Mouse (Mus musculus) intestine, embryonic 15.5 days (tissue): ENCODE measurements around the gene Zfp574. TPM values are rescaled to one million over a fixed set of nuclear protein-coding genes. Genes with fewer than 3 reads are reported as not detected.
A peak's percentile ranks its signal among the peaks of the same experiment; 100 is the strongest.

Experiments used
- ATAC-seq: fragments of 200-750 bp; cut with Nextera tagmentation; 2 replicates; pipeline ENCODE4 v1.8.0; 2017; ENCODE audit warnings: moderate TSS enrichment, moderate library complexity
- H3K27ac ChIP-seq: fragments of 300-500 bp; sonication (generic); 2 replicates; pipeline ENCODE4 v1.5.1; 2015; ENCODE audit warnings: mild to moderate bottlenecking, inconsistent platforms
- H3K27me3 ChIP-seq: fragments of 300-500 bp; sonication (generic); replicated peaks from 2 replicates; pipeline ENCODE4 v1.6.1; 2015; ENCODE audit warnings: inconsistent platforms
- H3K36me3 ChIP-seq: fragments of 300-500 bp; sonication (generic); 2 replicates; pipeline ENCODE4 v1.6.1; 2015; ENCODE audit warnings: inconsistent platforms
- H3K4me1 ChIP-seq: fragments of 300-500 bp; sonication (generic); replicated peaks from 2 replicates; pipeline ENCODE4 v1.6.1; 2015; ENCODE audit warnings: inconsistent platforms
- H3K4me2 ChIP-seq: fragments of 300-500 bp; sonication (generic); replicated peaks from 2 replicates; pipeline ENCODE4 v1.6.1; 2015; ENCODE audit warnings: mild to moderate bottlenecking, inconsistent platforms
- H3K4me3 ChIP-seq: fragments of 300-500 bp; sonication (generic); replicated peaks from 2 replicates; pipeline ENCODE4 v1.5.1; 2015; ENCODE audit warnings: inconsistent platforms
- H3K9ac ChIP-seq: fragments of 300-500 bp; sonication (generic); 2 replicates; pipeline ENCODE4 v1.6.1; 2015; ENCODE audit warnings: inconsistent platforms
- H3K9me3 ChIP-seq: fragments of 300-500 bp; sonication (generic); 2 replicates; pipeline ENCODE4 v1.6.1; 2016; ENCODE audit warnings: inconsistent platforms
- WGBS: fragments of 180-500 bp; shearing (Covaris S2); methylation state at CpG from one replicate; pipeline ENCODE4 v1.1.7; 2015; 5-methylcytosine and 5-hydroxymethylcytosine counted together
- polyA plus RNA-seq: library from polyadenylated mRNA; unstranded; fragments of >200 nt; fragmentation: Nextera tagmentation; extraction: Ambion mirVana; gene quantifications from 2 replicates; pipeline ENCODE4 v1.2.1, GENCODE M21; 2015

Gene Zfp574
- polyA plus RNA-seq, 1 experiment from 2014 or later = 24.7 TPM

DNA sequence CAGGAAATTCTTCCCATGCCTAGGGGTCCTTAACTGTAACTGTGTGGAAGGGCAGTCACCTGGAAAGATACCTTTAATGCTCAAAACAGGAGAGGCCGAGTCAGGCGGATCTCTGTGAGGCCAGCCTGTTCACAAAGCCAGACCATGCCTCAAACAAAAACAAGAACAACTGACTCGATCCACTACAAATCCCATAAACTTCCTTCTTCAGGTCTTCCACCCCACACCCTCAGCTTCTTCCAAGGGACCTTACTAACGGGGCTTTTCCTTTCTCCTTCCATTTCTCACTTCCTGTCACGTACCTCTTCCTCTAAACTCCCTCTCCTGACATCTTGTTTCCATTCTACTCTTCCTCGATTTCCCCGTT is 3.9 kb downstream of the Zfp574 start:
- Histone ChIP-seq H3K27me3 (no peaks in the 10 kb centered on the region), H3K4me1 (peaks cover 29% of the 10 kb centered on the region), H3K4me3 (peak overlapping the region; percentile 37), H3K9me3 (no peaks in the 10 kb centered on the region), H3K36me3 (peaks cover 19% of the 10 kb centered on the region), H3K9ac (peak overlapping the region; percentile 53), H3K4me2 (peak overlapping the region; percentile 59), H3K27ac (peak overlapping the region; percentile 91)
- WGBS = 20% methylated on average over 7 of the region's 7 CpGs
- no peak for ATAC-seq

DNA sequence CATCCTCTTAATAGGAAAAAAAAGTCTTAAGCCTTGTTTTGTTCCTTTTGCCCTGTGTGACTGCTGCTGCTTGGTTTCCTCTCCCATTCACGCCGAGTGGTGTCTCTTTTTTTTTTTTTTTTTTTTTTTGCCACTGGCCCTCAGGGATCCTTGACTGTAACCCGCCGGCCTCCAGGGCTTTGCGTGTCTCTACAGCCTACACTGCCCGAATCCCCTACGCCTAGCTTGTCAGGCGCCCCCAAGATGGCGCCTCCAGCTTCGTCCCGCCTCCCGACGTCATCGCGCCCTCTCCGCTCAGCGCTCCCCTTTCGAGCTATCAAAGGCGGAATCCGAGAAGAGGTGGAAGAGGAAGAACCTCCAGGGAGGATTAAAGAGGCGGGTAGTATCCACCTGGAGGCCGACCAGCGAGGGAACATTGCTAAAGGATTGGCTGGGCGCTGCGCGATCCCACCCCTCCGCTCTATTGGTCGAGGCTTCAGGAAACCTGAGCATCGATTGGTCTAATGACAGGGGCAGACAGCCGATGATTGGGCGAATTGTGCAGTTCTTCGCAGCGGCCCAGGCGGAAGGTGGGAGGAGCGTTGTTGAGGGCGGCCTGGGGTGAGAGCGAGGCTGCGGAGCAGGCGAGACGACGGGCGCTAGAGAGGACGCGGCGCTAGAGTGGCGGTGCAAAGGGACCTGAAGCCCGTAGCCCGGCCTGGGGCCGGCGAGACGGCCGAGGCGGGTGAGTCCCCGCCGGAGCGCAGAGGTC is 4.5 kb downstream of the Zfp574 start:
- Histone ChIP-seq H3K27me3 (no peaks in the 10 kb centered on the region), H3K4me3 (peak overlapping the region; percentile 97), H3K27ac (peak overlapping the region; percentile 96), H3K36me3 (peaks cover 25% of the 10 kb centered on the region), H3K4me1 (peaks cover 24% of the 10 kb centered on the region), H3K4me2 (peak overlapping the region; percentile 69), H3K9me3 (no peaks in the 10 kb centered on the region), H3K9ac (peak overlapping the region; percentile 99)
- ATAC-seq = peak; percentile 97
- under 1% methylated on average over 56 of the region's 56 CpGs for WGBS

DNA sequence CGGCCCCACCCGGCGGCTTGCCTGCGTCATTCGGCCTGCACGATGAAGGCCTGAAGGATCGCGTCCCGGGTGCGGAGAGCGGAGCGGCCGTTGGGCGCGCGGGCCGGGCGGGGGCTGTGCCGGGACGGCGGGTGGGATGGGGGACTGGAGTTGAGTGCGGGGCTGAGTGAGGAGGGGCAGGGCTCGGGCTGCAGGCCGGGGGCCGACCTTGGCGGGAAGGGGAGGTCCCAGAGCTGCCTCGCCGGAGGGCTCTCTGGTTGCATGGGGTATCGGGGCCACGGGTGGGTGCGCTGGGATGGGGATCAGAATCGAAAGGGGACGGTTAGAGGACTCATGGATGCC is 5.0 kb downstream of the Zfp574 start:
- Histone ChIP-seq H3K4me1 (peaks cover 24% of the 10 kb centered on the region), H3K27ac (peak overlapping the region; percentile 96), H3K4me3 (peak overlapping the region; percentile 97), H3K4me2 (peak overlapping the region; percentile 69), H3K27me3 (no peaks in the 10 kb centered on the region), H3K9ac (peak overlapping the region; percentile 99), H3K36me3 (peaks cover 28% of the 10 kb centered on the region), H3K9me3 (no peaks in the 10 kb centered on the region)
- WGBS = under 1% methylated on average over 33 of the region's 33 CpGs
- peak; percentile 47; the same call in 1 of the 2 replicates for ATAC-seq

DNA sequence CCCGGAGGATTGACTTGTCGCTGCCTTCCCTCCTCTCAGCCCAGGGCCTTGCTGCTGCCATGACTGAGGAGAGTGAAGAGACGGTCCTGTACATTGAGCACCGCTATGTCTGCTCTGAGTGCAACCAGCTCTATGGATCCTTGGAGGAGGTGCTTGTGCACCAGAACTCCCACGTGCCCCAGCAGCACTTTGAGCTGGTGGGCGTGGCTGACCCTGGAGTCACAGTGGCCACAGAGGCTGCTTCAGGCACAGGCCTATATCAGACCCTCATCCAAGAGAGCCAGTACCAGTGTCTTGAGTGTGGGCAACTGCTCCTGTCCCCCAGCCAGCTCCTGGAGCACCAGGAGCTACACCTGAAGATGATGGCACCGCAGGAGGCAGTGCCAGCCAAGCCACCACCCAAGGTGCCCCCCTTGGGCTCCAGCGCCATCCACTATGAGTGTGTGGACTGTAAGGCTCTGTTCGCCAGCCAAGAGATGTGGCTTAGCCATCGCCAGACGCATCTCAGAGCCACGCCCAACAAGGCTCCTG is 7.2 kb downstream of the Zfp574 start:
- H3K9me3 ChIP-seq = no peaks in the 10 kb centered on the region
- H3K4me3 ChIP-seq = no peak overlapping the region
- H3K4me2 ChIP-seq = no peak overlapping the region
- H3K4me1 ChIP-seq = peaks cover 14% of the 10 kb centered on the region
- peaks cover 38% of the 10 kb centered on the region for H3K36me3 ChIP-seq
- H3K9ac ChIP-seq = no peak overlapping the region
- no peaks in the 10 kb centered on the region for H3K27me3 ChIP-seq
- ATAC-seq = no peak
- no peak overlapping the region for H3K27ac ChIP-seq
- 73% methylated on average over 12 of the region's 12 CpGs for WGBS

DNA sequence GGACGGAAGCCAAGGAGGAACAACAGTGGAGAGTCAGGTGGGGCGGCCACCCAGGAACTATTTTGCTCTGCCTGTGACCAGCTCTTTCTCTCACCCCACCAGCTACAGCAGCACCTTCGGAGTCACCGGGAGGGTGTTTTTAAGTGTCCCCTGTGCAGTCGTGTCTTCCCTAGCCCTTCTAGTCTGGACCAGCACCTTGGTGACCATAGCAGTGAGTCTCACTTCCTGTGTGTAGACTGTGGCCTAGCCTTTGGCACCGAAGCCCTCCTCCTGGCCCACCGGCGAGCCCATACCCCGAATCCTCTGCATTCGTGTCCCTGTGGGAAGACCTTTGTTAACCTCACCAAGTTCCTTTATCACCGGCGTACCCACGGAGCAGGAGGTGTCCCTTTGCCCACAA is 8.1 kb downstream of the Zfp574 start:
- WGBS = 88% methylated on average over 13 of the region's 13 CpGs
- Histone ChIP-seq H3K4me1 (peaks cover 15% of the 10 kb centered on the region), H3K4me3 (no peak overlapping the region), H3K9me3 (no peaks in the 10 kb centered on the region), H3K27ac (no peak overlapping the region), H3K4me2 (no peak overlapping the region), H3K27me3 (no peaks in the 10 kb centered on the region), H3K36me3 (peaks cover 40% of the 10 kb centered on the region), H3K9ac (no peak overlapping the region)
- no peak for ATAC-seq

DNA sequence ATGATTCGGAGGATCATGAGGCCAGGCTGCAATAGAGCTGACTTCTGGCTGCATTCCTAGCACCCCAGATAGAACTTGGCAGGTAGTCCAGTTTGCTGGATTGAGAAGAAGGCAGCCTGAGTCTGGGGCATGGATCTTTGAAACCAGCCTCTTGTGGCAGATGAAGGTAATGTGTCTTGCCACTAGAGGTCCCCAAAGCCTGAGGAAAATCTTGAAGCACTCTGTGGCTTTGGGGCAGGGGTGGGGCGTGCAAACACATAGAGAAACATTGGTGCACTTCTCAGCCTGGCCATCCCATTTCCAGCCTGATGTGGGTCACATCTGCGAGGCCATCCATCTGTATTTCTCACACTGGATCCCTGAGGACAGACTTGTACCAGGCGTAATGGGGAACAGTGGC is 10.1 kb downstream of the Zfp574 start:
- 80% methylated on average over 4 of the region's 4 CpGs for WGBS
- H3K4me2 ChIP-seq = no peak overlapping the region
- H3K9ac ChIP-seq = no peak overlapping the region
- H3K27me3 ChIP-seq = no peaks in the 10 kb centered on the region
- H3K9me3 ChIP-seq = no peaks in the 10 kb centered on the region
- no peak overlapping the region for H3K4me3 ChIP-seq
- peaks cover 15% of the 10 kb centered on the region for H3K4me1 ChIP-seq
- no peak for ATAC-seq
- no peak overlapping the region for H3K27ac ChIP-seq
- peaks cover 47% of the 10 kb centered on the region for H3K36me3 ChIP-seq

DNA sequence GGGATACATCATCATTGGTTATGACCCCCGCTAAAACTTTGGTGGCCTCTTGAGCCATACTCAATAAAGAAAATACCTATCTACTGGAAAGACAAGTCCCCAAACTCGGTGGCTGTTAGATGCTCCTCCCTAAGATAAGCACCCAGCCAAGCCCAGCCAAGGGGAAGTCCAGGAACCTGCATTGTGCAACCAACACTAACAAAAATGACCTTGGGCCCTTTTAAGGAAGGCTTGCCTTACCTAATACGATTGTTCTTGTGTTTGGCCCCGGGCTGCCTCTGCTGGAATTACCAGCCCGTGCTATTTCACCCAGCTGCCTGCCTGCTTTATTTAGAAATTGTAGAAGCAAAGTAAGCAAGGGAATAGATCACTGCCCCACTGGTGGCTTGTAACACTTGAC is 12.3 kb downstream of the Zfp574 start:
- WGBS = 48% methylated on average over 5 of the region's 5 CpGs
- Histone ChIP-seq H3K27me3 (no peaks in the 10 kb centered on the region), H3K9ac (no peak overlapping the region), H3K4me1 (peaks cover 5% of the 10 kb centered on the region; the same call in 1 of the 2 replicates), H3K4me2 (no peak overlapping the region), H3K27ac (no peak overlapping the region), H3K4me3 (no peak overlapping the region), H3K9me3 (no peaks in the 10 kb centered on the region), H3K36me3 (peaks cover 45% of the 10 kb centered on the region)
- ATAC-seq = peak; percentile 61

DNA sequence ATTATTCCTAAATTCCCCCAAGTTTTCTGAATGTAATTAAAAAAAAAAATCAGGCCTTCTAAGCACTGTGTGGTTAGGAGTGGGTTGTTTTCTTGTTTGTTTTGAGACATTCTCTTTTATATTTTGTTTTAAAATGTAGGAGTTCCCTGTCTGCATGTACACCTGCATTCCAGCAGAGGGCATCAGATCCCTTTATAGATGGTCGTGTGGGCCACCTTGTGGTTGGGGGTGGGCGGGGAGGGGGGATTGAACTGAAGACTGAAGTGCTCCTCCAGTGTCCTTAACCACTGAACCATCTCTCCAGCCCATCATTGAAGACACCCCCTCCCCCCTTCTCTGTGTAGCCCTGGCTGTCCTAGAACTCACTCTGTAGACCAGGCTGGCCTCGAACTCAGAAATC is 14.3 kb downstream of the Zfp574 start:
- no peak overlapping the region for H3K27ac ChIP-seq
- peaks cover 5% of the 10 kb centered on the region; the same call in 1 of the 2 replicates for H3K4me1 ChIP-seq
- no peaks in the 10 kb centered on the region for H3K27me3 ChIP-seq
- no peaks in the 10 kb centered on the region for H3K9me3 ChIP-seq
- ATAC-seq = no peak
- 46% methylated on average over 3 of the region's 3 CpGs for WGBS
- peaks cover 24% of the 10 kb centered on the region for H3K36me3 ChIP-seq
- H3K4me3 ChIP-seq = no peak overlapping the region
- H3K9ac ChIP-seq = no peak overlapping the region
- H3K4me2 ChIP-seq = no peak overlapping the region

DNA sequence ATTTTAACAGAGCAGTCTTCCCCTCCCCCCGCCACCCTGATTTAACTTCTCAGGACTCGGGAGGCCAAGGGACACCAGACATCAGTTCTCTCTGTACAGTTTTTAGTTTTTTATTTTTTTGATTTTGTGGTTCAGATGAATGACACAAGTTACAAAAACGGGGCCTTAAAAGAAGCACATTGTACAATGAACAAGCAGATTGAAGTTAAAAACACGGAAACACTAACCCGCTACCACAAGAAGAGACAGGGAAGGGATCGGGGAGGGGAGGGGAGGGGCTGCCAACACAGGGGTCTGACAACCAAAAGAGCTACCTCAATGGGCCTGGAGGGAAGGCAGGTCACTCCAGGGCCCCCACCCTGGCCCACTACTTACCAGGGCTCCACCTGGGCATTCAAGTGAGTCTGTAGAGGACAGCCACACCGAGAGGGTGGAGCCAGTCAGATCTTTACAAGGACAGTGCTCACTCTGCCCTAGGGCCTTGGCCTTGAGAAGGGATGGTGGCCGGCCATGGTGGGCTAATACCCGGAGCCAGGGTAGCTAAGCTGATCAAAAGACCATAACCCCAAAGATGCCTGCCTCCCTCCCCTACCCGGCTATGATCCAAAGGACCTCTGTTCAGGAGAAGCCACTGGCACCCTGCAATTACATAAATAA is 15.0 kb downstream of the Zfp574 start:
- no peak overlapping the region for H3K9ac ChIP-seq
- no peaks in the 10 kb centered on the region for H3K9me3 ChIP-seq
- ATAC-seq = no peak

DNA sequence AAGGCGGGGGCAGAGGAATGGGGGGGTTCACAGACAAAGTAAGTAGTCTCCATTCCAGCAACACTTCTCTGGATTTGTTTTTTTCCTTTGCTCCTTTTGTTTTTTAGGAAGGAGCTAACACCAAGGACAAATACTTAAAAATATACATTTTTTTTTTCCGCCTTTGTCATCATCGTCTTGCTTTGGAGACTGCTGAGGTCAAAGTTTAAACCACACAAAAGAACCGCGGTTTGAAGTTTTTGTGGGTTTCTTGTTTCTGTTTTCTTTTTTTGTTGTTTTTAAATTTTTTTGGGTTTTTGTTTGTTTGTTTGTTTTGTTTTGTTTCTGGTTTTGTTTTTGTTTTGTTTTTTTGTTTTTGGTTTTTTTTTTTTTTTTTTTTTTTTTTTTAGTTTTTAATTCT is 15.6 kb downstream of the Zfp574 start:
- Histone ChIP-seq H3K4me3 (no peak overlapping the region), H3K27ac (no peak overlapping the region), H3K36me3 (peaks cover 19% of the 10 kb centered on the region), H3K9me3 (no peaks in the 10 kb centered on the region), H3K27me3 (no peaks in the 10 kb centered on the region), H3K4me2 (no peak overlapping the region), H3K4me1 (peaks cover 5% of the 10 kb centered on the region; the same call in 1 of the 2 replicates), H3K9ac (no peak overlapping the region)
- no peak for ATAC-seq
- WGBS = 70% methylated on average over 5 of the region's 5 CpGs

More for the DNA sequence above, 15.0 kb downstream of the Zfp574 start:
- WGBS = 63% methylated on average over 10 of the region's 10 CpGs
- H3K27me3 ChIP-seq = no peaks in the 10 kb centered on the region
- H3K4me2 ChIP-seq = no peak overlapping the region
- H3K36me3 ChIP-seq = peaks cover 19% of the 10 kb centered on the region
- H3K4me1 ChIP-seq = peaks cover 5% of the 10 kb centered on the region; the same call in 1 of the 2 replicates
- H3K4me3 ChIP-seq = no peak overlapping the region
- no peak overlapping the region for H3K27ac ChIP-seq

DNA sequence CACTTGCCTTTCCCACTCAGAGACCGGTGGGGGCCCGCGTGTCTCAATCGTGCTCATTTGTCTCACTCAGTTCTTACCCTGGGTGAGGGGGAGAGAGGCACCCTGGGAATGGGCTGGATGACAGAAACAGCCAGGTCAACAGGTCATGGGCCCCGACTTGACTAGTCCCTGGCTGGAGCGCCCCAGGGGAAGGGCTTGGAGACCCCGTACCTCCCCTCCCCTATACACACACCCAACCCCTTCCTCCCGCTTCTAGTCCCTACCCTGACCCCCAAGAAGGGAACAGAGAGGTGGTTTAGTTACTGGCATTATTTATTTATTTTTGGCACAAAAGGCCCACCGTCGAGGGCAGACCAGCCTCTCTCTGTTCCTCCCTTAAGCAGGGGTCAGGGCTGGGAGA is 16.2 kb downstream of the Zfp574 start:
- Histone ChIP-seq H3K36me3 (peaks cover 17% of the 10 kb centered on the region), H3K27me3 (no peaks in the 10 kb centered on the region), H3K27ac (no peak overlapping the region), H3K4me2 (no peak overlapping the region), H3K4me3 (no peak overlapping the region), H3K9ac (no peak overlapping the region), H3K4me1 (peaks cover 5% of the 10 kb centered on the region; the same call in 1 of the 2 replicates), H3K9me3 (no peaks in the 10 kb centered on the region)
- 24% methylated on average over 10 of the region's 10 CpGs for WGBS
- ATAC-seq = no peak

DNA sequence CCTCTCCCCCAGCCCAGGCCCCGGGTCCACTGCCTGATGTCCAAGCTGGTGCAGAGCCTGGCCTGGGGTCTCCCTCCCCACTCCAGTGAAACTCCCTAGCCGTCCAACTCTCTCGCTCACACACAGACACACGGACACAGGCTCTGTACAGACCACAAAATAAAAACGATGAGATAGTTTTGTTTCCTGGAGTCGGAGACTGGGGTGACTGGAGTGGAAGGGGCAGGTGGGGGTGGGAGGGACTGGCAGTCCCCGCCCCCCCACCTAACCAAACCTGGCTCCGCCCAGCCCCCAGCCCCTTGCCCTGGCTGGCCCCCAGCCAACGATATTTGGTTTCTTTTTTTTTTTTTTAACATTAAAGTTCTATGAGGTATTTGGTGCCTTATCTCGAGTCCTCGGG is 16.6 kb downstream of the Zfp574 start:
- Histone ChIP-seq H3K27ac (no peak overlapping the region), H3K4me3 (no peak overlapping the region), H3K27me3 (no peaks in the 10 kb centered on the region), H3K36me3 (peaks cover 13% of the 10 kb centered on the region), H3K9me3 (no peaks in the 10 kb centered on the region), H3K4me2 (no peak overlapping the region), H3K9ac (no peak overlapping the region), H3K4me1 (peaks cover 5% of the 10 kb centered on the region; the same call in 1 of the 2 replicates)
- no peak for ATAC-seq
- WGBS = 26% methylated on average over 11 of the region's 11 CpGs
